Mouse (Mus musculus) embryo, embryonic 11.5 days (tissue): ENCODE measurements around the gene Jazf1.

Source experiments
- DNase-seq: peaks from one replicate; pipeline ENCODE4 v3.0.0-alpha.2; 2012; ENCODE audit warnings: low read depth, low spot score

Gene Jazf1

DNA sequence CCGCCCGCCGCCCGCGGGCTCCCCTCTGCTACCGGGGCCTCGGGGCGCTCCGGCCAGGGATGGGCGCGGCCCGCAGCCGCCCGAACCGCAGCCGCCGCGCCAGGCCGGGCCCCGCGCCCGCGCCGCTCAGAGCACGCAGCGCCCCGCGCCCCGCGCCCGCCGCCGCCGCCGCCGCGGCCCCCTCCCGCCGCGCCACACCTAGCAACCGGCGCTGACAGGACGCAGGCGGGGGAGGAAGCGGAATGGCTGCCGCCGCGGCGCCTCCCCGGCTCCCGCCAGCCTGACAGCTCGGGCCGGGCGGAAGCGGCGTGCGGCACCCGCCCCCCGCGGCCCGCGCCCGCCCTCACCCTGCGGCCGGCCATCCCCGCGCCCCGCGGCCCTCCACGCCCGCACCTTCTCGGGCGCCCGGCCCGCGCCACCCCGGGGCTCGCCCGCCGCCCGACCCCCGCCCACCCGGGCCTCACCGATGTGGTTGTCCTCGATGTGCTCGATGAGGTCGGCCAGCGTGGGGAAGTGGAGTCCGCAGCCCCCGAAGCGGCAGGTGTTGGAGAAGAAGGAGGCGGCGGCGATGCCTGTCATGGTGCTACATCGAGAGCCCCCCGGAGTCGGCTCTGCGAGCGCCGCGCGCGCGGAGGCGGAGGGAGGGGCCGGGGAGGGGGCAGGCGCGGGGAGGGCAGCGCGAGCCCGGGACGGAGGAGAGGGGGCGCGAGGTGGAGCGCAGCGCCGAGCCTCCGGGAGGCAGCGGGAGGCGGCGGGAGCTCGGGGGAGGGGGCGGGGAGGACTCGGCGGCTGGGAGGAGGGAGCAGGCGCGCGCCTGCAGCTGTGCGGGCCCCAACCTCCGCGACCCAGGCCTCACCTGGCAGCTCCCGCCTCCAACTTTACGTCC, at the start of gene Jazf1:
Jazf1 (minus strand) TSS at position 643 of the 886 bp plus-strand sequence.
- DNase-seq: no peak

- DNase-seq: no peak
Measured at GRCm38 (mm10) chr6:53117855-53118254, 49.4 kb upstream of the Jazf1 start.

- DNase-seq: no peak
Measured at GRCm38 (mm10) chr6:53086879-53087278, 18.4 kb upstream of the Jazf1 start.

DNA sequence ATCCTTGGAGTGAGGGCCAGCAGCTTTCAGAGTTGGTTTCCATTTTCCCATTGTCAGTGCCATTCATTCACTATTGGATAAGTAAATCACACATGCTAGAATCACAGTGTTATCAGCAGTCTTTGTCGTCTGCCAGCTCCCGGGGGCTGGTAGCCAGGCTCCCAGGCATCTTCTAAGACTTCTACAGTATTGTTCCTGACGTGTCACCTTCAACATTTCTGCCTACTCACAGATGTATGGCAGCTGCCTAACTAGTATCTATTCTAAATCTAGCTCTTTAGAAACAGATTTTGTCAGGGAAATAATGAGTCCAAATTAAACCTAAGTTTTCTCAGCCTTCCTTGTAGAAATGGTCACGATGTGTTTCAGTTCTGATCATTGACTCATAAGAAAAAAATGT, 12.8 kb upstream of the Jazf1 start:
- no peak for DNase-seq

DNA sequence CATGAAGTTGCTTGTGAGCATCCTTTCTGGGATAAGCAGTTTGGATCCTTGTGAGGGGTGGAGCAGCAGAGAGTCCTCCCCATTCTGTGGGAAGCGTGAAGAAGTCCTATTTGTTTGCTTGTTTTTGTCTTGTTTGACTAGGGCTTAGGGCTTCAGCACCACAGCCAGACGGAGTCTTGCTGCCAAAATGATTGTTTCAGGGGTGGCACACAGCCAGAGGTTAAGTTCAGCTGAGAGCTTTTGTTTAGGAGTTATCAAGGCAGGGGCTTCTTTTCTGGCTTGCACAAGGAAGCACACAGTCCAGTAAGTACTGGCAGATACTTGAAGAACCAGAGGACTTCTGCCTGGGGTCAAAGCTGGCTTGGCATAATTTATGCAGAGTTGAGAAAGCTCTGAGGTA, 10.2 kb upstream of the Jazf1 start:
- no peak for DNase-seq

DNA sequence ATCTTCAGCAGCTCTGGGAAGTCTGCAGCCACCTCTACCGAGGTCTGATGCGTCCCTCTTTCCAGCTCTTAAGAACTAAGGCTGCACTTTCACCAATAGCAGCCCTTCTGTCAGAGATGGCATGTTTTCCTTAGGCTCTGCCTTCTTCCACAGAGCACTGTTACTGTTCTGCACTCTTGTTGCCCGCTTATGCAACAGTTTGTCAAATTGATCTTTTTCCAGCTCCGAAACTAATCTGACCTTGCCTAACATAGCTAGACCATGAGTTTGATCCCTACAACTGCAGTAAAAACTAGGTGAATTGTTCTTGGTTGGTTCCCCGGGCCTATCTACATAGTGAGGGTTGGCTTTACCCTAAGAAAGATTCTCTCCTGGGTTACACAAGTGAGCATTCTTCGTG, 3.3 kb upstream of the Jazf1 start:
- DNase-seq: no peak

GRCm38 (mm10) chr6:53069976-53070575, 1.6 kb upstream of the Jazf1 start:
- DNase-seq: no peak

- DNase-seq: no peak
Measured at GRCm38 (mm10) chr6:53068875-53069178, 396 bp upstream of the Jazf1 start.

DNA sequence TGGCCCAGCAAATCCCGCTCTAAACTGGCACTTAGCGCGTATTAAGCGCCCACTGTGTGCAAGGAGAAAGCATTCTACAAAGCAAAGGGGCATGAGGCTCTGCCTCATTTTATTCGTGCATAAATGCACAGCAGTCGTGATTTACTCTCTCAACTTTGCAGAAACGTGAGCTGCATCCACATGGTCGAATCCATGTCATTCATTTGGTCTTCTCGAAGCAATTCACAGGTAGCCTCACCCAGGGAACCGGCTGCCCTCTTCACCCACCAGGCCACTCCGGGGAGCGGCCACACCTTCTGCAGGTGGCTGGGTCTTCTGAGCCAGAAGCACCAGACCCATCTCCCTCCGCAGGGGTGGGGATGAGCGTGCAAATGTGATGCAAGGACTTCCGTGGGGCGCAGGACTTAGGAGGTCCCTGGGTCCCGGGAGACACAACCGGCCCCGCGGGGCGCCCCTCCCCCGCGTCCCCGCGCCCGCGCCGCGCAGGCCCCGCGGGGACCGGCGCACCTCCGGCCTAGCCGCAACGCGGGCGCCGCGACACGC, 914 bp downstream of the Jazf1 start:
- DNase-seq: no peak

GRCm38 (mm10) chr6:53066978-53067377, 1.5 kb downstream of the Jazf1 start:
- no peak for DNase-seq

GRCm38 (mm10) chr6:53064070-53064469, 4.4 kb downstream of the Jazf1 start:
- no peak for DNase-seq

- no peak for DNase-seq
Measured at GRCm38 (mm10) chr6:53054909-53055308, 13.5 kb downstream of the Jazf1 start.

GRCm38 (mm10) chr6:53045501-53045900, 22.9 kb downstream of the Jazf1 start:
- DNase-seq: no peak

DNA sequence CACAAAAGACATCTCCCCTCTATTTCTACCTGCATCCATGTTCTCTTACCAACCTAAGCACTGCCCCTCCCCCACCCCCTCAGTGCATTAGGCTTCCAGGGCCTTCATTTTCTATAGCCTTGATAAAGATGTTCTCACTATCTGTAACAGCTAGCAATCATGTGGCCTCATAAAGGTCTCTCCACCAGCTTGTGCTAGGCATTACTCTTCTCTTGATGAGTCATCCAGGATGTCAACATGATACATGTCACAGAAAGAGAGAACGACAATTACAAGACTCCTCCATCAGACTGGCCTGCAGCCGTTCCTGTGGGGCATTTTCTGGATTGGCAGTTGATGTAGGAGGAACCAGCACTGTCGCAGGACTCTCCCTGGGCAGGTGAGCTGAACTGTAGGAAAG, 30.3 kb downstream of the Jazf1 start:
- DNase-seq: no peak

DNA sequence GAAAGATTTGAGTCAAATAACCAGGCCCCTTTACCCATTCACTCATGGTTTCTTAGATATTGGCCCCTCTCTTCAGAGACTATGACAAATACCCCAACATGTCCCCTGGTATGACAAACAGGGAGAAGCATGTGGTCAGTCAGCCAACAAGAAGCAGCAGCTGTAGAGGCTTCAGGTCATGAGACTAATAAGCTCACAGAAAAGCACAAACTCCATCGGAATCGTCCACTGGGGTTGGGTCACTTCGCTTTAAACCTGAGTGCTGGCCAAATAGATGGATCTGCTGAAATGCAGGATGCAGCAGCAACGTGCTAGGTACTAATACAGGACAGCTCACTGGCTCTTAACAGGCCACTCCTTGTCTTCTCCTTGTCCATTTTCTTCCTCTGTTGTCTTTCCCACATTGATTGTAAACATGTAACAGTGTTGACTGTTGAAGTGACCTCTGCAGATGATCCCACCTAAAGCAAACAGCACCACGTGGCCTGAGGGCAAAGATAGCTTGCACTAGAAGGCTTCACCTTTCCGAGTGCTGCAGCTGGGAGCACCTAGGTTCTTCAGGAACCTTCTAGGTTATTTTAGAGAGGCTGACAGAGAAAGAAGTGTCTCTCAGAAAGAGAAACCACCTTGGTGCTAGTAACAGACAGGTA, 33.9 kb downstream of the Jazf1 start:
- no peak for DNase-seq

- peak; percentile 14 for DNase-seq
Measured at GRCm38 (mm10) chr6:53032730-53033484, 35.5 kb downstream of the Jazf1 start.

GRCm38 (mm10) chr6:53022069-53022468, 46.4 kb downstream of the Jazf1 start:
- no peak for DNase-seq

DNA sequence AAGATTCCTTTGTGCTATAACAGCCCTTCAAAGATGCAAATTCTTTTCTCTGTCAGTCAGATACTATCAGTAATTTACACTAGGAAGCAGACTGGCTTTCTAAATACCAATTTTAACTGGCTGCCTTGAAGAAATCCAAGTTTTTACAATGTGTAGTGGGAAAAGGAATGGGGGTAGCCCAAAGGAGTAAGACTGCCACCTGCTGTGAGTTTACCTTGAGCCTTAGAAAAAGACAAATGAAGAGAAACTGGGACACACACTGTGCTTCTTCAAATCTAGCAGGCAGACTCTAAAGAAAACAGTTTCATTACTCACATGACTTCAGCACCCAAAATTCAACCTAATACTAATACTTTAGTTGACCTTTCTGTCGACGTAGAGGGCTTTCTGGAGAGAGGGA, 47.4 kb downstream of the Jazf1 start:
- no peak for DNase-seq

GRCm38 (mm10) chr6:53017357-53018205, 50.9 kb downstream of the Jazf1 start:
- no peak for DNase-seq

DNA sequence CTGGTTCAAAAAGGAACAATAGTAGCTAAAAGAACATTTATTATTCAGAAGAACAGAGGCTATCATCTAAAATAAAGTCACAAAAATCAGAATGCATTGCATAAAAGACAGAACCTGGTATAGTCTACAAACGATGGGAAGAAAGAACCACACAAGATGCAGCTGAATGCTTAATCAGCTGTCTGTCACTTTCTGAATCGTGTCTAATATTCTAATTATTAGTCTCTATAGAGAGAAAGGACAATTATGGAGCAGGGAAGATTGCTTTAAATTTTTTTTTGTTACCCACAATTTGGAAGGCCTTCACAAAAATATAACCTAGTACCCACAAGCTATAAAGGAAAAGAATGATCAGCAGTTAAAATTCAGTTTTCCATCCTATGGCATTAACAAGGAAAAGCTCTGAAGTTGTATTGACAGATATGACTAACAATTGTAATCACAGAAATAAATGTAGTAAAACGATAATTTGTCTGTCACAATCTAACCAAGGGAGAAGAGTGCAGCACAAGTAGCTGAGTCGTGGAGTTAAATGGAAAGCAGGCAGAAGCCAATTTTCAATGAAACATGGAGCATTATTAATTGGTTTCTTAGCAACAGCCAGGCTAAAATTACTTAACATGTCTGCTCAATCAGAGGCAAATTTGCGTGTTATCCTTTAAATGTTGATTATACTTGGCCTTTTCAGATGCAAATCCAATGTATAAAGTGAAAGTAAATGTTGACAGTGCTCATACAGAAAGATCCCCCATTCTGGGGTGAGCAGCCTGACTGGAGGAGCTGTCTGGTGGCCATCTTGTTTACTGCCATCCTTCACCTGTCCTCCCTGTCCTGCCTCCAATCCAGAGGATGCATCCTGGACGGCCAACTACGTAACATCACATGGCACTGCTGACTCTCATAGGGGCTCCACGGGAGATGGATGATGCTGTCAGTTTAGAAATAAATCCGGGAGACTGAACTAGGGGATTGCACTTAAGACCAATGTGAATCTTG, 53.7 kb downstream of the Jazf1 start:
- no peak for DNase-seq
